Mouse (Mus musculus): ENCODE results near the gene Rab25. TPM values are rescaled to one million over a fixed set of nuclear protein-coding genes. Genes with fewer than 3 reads are reported as not detected.
A peak's percentile ranks its signal among the peaks of the same experiment; 100 is the strongest.

The Rab25 gene
- polyA plus RNA-seq, 1 experiment from 2014 or later = 2.1 TPM

DNA sequence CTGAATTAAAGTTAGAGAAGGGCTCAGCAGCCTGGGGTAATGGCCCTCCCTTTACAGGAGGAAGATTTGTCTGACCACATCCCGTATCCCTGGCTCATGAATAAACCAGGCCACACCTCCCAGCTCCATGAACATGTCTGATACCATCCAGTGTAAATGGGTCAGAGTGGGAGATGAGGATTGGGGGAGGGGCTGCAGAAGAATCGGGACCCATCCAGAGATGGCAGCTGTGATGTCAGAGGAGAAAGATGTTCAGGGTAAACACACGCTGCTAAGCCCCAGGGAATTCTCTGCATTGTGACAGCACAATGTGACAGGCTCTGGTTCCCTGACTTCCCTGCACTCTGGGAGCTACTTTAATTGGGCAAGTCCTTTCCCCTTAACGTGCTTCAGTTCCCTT lies 15.3 kb upstream of the Rab25 start:
- 76% methylated on average over 4 of the region's 4 CpGs for WGBS

GRCm38 (mm10) chr3:88561989-88562388 lies 13.9 kb upstream of the Rab25 start:
- Histone ChIP-seq H3K4me1 (replicated peaks) (peaks cover 9% of the 10 kb centered on the region; the same call in 1 of the 2 replicates), H3K9me3 (no peaks in the 10 kb centered on the region), H3K4me3 (no peak overlapping the region), H3K27ac (0 out of 2 replicates have a peak overlapping the region, but pooled peaks have one; percentile 50), H3K27me3 (ENCODE audit: insufficient read depth, poor library complexity, severe bottlenecking) (no peaks in the 10 kb centered on the region), H3K36me3 (peaks cover 100% of the 10 kb centered on the region)
- 65% methylated on average over 4 of the region's 4 CpGs for WGBS
- no peak for DNase-seq (ENCODE audit: low spot score)

More for the DNA sequence above, 15.3 kb upstream of the Rab25 start:
- Histone ChIP-seq H3K9me3 (no peaks in the 10 kb centered on the region), H3K27me3 (ENCODE audit: insufficient read depth, poor library complexity, severe bottlenecking) (no peaks in the 10 kb centered on the region), H3K4me3 (no peak overlapping the region), H3K4me1 (replicated peaks) (peaks cover 9% of the 10 kb centered on the region; the same call in 1 of the 2 replicates), H3K36me3 (peaks cover 100% of the 10 kb centered on the region), H3K27ac (0 out of 2 replicates have a peak overlapping the region, but pooled peaks have one; percentile 12)
- DNase-seq (ENCODE audit: low spot score) = no peak

- no peak for DNase-seq (ENCODE audit: low spot score)
- peaks cover 96% of the 10 kb centered on the region for H3K36me3 ChIP-seq
- 97% methylated on average over 9 of the region's 9 CpGs for WGBS
These were observed 11.5 kb upstream of the Rab25 start for GRCm38 (mm10) chr3:88559596-88559995.

DNA sequence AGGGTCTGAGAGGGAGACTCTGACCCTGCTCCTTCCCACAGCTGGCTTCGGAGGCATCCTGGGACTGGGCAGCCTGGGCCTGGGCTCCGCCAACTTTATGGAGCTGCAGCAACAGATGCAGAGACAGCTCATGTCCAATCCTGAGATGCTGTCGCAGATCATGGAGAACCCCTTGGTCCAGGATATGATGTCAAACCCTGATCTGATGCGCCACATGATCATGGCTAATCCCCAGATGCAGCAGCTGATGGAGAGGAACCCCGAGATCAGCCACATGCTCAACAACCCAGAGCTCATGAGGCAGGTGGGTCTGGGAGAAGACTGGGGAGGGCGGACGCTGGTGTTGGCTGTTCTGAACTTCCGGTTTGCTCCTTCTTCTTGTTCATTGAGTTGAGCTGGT lies 8.5 kb upstream of the Rab25 start:
- WGBS = 95% methylated on average over 8 of the region's 8 CpGs
- Histone ChIP-seq H3K4me1 (replicated peaks) (peaks cover 38% of the 10 kb centered on the region), H3K4me3 (no peak overlapping the region), H3K27me3 (ENCODE audit: insufficient read depth, poor library complexity, severe bottlenecking) (no peaks in the 10 kb centered on the region), H3K9me3 (no peaks in the 10 kb centered on the region), H3K27ac (no peak overlapping the region), H3K36me3 (peaks cover 66% of the 10 kb centered on the region)
- DNase-seq (ENCODE audit: low spot score) = no peak

More at GRCm38 (mm10) chr3:88559596-88559995, 11.5 kb upstream of the Rab25 start:
- no peak overlapping the region for H3K27ac ChIP-seq
- H3K4me1 ChIP-seq (replicated peaks) = peaks cover 29% of the 10 kb centered on the region
- H3K27me3 ChIP-seq (ENCODE audit: insufficient read depth, poor library complexity, severe bottlenecking) = no peaks in the 10 kb centered on the region
- no peaks in the 10 kb centered on the region for H3K9me3 ChIP-seq
- no peak overlapping the region for H3K4me3 ChIP-seq

GRCm38 (mm10) chr3:88555731-88556130 lies 7.6 kb upstream of the Rab25 start:
- Histone ChIP-seq H3K4me3 (peak overlapping the region; percentile 93), H3K9me3 (no peaks in the 10 kb centered on the region), H3K4me1 (replicated peaks) (peaks cover 42% of the 10 kb centered on the region), H3K27me3 (ENCODE audit: insufficient read depth, poor library complexity, severe bottlenecking) (no peaks in the 10 kb centered on the region), H3K27ac (no peak overlapping the region; the same call in 1 of the 2 replicates), H3K36me3 (peaks cover 57% of the 10 kb centered on the region)
- no peak for DNase-seq (ENCODE audit: low spot score)
- 98% methylated on average over 6 of the region's 6 CpGs for WGBS

DNA sequence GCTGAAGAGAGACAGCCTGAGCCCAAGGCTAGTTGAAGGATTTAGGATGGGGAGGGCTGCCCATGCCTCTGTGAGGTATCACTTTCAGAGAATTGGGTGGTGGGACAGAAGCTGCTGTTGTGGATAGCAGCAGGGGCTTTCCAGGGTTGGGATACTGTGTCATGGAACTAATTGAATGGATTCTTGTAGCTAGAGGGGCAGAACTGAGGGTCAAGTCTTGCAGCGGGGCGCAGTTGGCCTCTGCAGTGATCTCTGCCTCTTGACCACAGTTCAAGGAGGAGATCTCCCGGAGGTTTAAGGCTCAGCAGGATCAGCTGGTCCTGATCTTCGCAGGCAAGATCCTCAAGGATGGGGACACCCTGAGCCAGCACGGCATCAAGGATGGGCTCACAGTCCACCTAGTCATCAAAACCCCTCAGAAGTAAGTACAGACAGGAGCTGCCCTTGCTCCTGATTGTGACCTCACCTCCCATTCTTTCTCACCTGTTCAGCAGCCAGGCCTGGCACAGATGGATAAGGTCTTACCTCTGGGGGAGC lies 7.0 kb upstream of the Rab25 start:
- Histone ChIP-seq H3K4me1 (replicated peaks) (peaks cover 45% of the 10 kb centered on the region), H3K4me3 (peak overlapping the region; percentile 93), H3K36me3 (peaks cover 51% of the 10 kb centered on the region), H3K9me3 (no peaks in the 10 kb centered on the region), H3K27me3 (ENCODE audit: insufficient read depth, poor library complexity, severe bottlenecking) (no peaks in the 10 kb centered on the region), H3K27ac (peak overlapping the region; percentile 57)
- WGBS = 84% methylated on average over 5 of the region's 5 CpGs
- DNase-seq (ENCODE audit: low spot score) = no peak

DNA sequence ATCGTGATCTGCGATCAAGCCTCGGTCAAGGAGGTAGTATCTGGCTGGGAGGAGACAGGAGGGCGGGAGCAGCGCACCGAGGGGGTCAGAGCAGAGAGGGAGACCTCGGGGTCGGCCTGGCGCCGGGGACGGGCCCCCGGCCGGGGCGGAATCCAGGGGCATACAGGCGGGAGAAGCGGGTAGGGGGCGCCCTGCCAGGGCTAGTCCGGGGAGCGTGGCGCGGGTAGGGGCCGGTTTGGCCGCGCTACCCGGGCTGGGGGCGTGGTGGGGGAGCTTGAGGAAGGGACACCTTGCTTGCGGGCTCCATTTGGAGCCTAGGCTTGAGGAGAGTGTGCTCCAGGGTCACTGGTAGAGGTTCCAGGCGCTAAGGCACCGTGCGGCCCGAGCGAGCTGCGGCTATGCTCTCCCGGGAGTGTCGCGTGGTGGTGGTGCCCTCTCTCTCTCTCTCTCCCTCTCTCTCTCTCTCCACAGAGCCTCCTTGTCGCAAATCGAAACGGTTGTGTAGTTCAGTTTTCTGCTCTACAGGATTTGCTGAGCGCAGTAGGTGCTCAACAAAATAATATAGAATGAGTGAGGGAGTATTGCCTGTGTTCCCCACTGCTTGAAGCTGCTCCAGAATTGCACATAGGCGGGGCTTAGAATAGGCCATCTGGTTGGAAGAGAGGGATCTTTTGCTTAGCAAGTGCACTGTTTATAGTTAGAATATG lies 5.9 kb upstream of the Rab25 start:
- Histone ChIP-seq H3K9me3 (no peaks in the 10 kb centered on the region), H3K27me3 (ENCODE audit: insufficient read depth, poor library complexity, severe bottlenecking) (no peaks in the 10 kb centered on the region), H3K4me1 (replicated peaks) (peaks cover 45% of the 10 kb centered on the region), H3K4me3 (peak overlapping the region; percentile 93), H3K27ac (peak overlapping the region; percentile 98), H3K36me3 (peaks cover 40% of the 10 kb centered on the region)
- no peak for DNase-seq (ENCODE audit: low spot score)
- WGBS = under 1% methylated on average over 41 of the region's 41 CpGs

DNA sequence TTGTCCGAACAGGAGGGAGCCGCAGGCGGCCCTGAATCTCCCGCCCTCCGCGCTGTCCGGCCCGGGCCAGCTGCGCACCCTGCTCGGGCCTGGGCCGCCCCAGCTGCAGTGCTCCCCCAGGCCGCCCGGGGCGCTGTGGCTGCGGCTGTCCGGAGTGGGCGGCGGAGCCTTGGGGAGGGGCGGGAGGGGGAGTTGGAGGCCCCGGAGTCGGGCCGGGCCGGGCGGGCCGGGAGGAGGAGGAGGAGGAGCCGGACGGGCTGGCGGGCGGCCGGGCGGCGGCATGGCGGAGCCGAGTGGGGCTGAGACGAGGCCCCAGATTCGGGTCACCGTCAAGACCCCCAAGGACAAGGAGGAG lies 5.4 kb upstream of the Rab25 start, which contains the start of gene Ubqln4:
TSS of gene Ubqln4 (plus strand) at position 234 of the 355 bp plus-strand sequence.
- H3K27me3 ChIP-seq (ENCODE audit: insufficient read depth, poor library complexity, severe bottlenecking) = no peaks in the 10 kb centered on the region
- peak within 1 kb of the TSS; percentile 98 for H3K27ac ChIP-seq
- DNase-seq (ENCODE audit: low spot score) = peak; percentile 93
- peaks cover 45% of the 10 kb centered on the region for H3K4me1 ChIP-seq (replicated peaks)
- WGBS = under 1% methylated on average over 35 of the region's 37 CpGs
- H3K4me3 ChIP-seq = peak within 1 kb of the TSS; percentile 93
- peaks cover 35% of the 10 kb centered on the region for H3K36me3 ChIP-seq
- no peaks in the 10 kb centered on the region for H3K9me3 ChIP-seq

- Histone ChIP-seq H3K36me3 (peaks cover 29% of the 10 kb centered on the region), H3K9me3 (no peaks in the 10 kb centered on the region), H3K27ac (peak within 1 kb of the TSS; percentile 98), H3K4me1 (replicated peaks) (peaks cover 47% of the 10 kb centered on the region), H3K4me3 (peak within 1 kb of the TSS; percentile 93), H3K27me3 (ENCODE audit: insufficient read depth, poor library complexity, severe bottlenecking) (no peaks in the 10 kb centered on the region)
- under 1% methylated on average over 48 of the region's 48 CpGs for whole genome bisulfite sequencing
- peak; percentile 97 for DNase-seq (ENCODE audit: low spot score)
These were observed 4.8 kb upstream of the Rab25 start, which contains the start of gene Lamtor2 for GRCm38 (mm10) chr3:88552676-88553524. Lamtor2 (minus strand) TSS chr3:88553074.

DNA sequence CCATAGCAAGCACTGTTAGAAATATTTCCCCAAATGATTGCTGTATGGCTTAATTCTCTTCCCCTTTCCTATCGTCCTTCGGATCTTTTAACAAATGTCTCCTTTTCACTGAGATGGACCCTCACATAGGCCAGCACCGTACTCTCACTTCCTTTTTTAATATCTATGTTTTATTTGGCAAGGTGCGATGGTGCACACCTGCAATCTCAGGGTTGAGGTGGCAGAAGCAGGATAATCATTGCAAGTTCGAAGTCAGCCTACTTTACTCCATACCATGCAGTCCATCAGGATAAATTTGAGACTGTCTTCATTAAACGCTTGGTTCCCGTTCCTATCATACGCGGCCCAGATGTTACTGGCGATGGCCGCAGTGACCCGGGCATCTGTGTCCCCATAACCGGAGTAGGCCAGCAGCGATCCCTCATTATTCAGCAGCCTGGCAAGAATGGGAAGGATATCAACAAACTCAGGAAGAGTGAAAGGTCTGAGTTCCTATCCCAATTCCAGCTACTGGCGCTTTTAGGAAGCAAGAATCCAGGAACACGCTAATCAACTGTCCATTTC lies 4.1 kb upstream of the Rab25 start:
- DNase-seq (ENCODE audit: low spot score) = no peak
- Histone ChIP-seq H3K27me3 (ENCODE audit: insufficient read depth, poor library complexity, severe bottlenecking) (no peaks in the 10 kb centered on the region), H3K36me3 (peaks cover 21% of the 10 kb centered on the region), H3K9me3 (no peaks in the 10 kb centered on the region), H3K27ac (peak overlapping the region; percentile 98), H3K4me3 (peak overlapping the region; percentile 93), H3K4me1 (replicated peaks) (peaks cover 48% of the 10 kb centered on the region)
- WGBS = 28% methylated on average over 16 of the region's 16 CpGs

DNA sequence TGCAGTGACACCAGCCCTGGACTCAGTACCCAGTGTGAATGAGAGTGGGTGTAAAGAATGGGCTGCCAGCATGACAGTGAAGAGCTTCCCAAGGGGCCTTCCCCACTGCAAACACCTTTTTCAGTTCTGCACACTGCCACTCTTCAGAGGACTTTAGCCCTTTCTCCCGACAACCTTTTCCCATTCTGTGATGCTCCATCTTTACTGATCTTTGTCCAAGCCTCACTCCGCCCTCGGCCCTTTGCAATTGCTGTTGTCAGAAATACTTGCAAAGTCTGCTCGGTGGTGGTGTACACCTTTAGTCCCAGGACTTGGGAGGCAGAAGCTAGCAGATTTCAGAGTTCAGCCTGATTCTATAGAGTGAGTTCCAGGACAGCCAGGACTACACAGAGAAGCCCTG lies 3.5 kb upstream of the Rab25 start:
- H3K9me3 ChIP-seq = no peaks in the 10 kb centered on the region
- no peak overlapping the region for H3K27ac ChIP-seq
- H3K4me1 ChIP-seq (replicated peaks) = peaks cover 49% of the 10 kb centered on the region
- no peaks in the 10 kb centered on the region for H3K27me3 ChIP-seq (ENCODE audit: insufficient read depth, poor library complexity, severe bottlenecking)
- 78% methylated on average over 4 of the region's 4 CpGs for WGBS
- peaks cover 16% of the 10 kb centered on the region for H3K36me3 ChIP-seq
- DNase-seq (ENCODE audit: low spot score) = no peak
- H3K4me3 ChIP-seq = peak overlapping the region; percentile 93

- Histone ChIP-seq H3K36me3 (peaks cover 3% of the 10 kb centered on the region), H3K9me3 (no peaks in the 10 kb centered on the region), H3K4me3 (no peak overlapping the region), H3K27me3 (ENCODE audit: insufficient read depth, poor library complexity, severe bottlenecking) (no peaks in the 10 kb centered on the region), H3K4me1 (replicated peaks) (peaks cover 46% of the 10 kb centered on the region), H3K27ac (no peak overlapping the region)
- 84% methylated on average over 6 of the region's 6 CpGs for WGBS
- DNase-seq (ENCODE audit: low spot score) = no peak
These were observed 1.3 kb downstream of the Rab25 start for GRCm38 (mm10) chr3:88546674-88547418.

All from hindbrain, embryonic 10.5 days (tissue).